Mouse (Mus musculus) urinary bladder, adult 18-20 months (tissue): ENCODE results near the gene Fam43a.

ENCODE experiments used
- DNase-seq, 2 experiments: peaks; one replicate each; pipeline ENCODE4 v3.0.0; 2022; ENCODE audit warnings: low spot score in 2 of 2, mixed read lengths in 2 of 2

Fam43a gene

DNA sequence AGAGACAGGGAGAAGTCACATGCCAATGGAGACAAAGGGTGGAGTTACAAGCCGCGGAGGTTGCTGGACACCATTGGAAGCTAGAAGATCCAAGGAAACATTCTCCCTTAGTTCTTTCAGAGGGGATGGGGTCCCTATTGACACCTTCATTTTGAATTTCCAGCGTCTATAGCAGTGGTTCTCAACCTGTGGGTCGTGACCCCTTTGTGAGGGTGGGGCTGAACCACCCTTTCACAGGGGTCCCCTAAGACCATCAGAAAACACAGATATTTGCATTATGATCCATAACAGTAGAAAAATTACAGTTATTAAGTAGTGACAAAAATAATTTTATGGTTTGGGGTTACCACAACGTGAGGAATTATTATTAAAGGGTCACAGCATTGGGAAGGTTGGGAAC, 30.0 kb downstream of the Fam43a start:
- no peak for DNase-seq

DNA sequence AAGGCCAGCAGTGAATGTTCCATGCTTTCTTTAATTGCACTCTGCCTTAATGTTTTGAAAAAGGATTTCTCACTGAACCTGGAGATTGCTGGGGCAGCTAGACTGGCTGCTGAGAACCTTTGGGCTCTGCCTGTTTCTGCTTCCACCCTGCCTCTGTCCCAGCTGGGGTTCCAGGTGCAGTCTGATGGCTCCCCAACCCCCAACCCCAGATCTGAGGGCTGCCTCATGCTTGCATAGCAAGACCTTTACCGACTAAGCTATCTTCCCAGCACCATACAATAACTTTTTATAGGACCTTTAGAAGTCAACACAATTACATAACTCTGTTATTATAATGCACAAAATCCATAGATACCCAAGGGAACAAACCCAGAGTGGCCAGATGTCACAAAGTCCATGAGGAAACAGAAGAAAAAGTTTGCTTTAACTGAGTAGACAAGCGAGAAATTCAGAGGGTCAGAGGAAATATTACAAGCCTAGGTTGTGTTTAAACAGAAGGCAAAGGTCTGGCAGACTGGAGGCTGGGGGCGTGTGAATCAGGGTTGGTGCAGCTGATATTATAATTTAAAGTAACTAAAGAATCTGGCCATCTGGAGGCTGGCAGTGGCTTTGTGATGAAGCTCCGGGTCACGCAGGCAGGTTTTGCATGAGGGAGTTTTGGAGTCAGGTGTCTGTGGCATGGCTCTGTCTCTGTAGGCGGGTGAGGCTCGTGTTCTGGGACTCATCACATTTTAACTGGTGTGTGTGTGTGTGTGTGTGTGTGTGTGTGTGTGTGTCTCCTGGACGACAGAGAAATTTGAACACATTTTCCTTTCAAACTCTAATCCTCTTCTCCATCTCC, 34.6 kb downstream of the Fam43a start:
- DNase-seq: no peak

DNA sequence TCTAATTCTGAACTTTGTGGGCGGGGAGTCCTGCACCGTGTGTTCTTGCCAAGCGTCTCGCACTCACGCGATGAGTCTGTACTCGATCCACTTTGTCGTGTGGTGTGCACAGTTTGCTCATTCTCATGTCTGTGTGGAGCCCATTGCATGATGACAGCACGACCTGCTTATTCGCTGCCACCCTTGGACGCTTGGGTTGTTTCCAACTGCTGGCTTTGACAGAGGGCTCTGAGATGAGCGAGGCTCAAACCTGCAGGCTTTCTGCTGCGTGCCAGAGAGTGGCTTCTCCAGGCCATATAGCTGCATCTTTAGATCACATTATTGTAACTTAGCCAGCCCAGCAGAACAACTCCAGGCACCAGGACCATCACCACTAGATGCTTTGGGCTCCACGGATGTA, 39.1 kb downstream of the Fam43a start:
- DNase-seq: no peak

DNA sequence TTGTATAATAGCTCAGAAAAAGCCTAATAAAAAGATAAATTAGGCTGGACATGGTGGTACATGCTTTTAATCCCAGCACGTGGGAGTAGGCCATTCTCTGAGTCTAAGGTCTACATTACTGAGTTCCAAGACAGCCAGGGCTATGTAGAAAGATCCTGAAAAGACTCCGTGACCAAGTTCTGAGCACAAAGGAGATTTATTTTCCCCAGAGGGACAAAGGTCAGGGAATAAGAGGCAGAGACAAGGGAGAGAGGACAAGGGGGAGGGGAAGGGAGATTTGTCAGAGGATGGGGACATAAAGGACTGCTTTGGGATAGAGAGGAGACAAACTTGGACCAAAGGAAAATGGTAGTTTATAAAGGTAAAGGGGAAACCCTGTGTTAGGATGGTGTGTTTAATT, 41.1 kb downstream of the Fam43a start:
- DNase-seq: no peak

DNA sequence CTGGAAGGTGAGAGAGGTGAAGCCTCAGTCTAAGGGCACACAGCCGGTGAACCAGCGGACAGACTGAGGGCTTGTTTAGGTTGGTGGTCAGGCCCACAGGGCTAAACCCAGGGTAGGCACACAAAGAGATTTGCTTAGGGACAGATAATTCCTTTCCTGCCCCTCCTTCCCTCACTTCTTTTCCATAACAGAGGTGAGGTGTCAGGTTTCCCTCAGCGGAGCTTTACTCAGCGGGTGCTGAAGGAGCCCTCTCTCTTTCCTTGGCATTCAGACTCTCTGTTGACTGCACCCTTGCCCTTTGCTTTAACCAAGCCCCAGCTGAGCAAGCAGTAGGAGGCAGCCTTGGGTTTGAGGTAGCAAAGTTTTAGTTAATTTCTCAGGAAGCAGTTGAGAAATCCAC, 41.9 kb downstream of the Fam43a start:
- DNase-seq: no peak

DNA sequence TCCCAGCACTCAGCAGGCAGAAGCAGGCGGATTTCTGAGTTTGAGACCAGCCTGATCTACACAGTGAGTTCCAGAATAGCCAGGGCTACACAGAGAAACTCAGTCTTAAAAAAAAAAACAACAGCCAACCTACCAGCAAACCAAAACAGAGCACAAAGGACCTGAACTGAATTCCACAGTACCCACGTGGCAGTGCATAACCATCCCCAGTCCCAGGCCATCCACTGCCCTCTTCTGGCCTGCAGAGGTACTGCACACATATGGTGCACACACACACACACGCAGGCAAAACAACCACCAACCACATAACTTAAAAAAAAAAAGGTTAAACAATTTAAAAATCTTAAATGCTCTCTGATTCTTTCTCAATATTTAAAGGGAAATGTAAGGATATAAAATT, 42.7 kb downstream of the Fam43a start:
- no peak for DNase-seq

DNA sequence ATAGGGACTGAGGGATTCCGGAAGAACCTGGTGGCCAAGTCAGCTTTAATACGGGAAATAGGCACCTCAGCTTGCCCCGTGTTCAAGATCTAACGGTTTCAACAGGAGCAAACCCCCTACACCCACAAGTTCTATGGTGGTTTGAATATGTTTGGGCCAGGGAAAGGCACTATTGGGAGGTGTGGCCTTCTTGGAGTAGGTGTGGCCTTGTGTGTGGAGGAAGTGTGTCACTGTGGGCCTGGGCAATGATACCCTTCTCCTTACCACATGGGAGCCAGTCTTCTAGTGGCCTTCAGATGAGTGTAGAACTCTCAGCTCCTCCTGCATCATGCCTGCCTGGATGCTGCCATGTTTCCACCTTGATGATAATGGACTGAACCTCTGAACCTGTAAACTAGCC, 45.5 kb downstream of the Fam43a start:
- DNase-seq: no peak

DNA sequence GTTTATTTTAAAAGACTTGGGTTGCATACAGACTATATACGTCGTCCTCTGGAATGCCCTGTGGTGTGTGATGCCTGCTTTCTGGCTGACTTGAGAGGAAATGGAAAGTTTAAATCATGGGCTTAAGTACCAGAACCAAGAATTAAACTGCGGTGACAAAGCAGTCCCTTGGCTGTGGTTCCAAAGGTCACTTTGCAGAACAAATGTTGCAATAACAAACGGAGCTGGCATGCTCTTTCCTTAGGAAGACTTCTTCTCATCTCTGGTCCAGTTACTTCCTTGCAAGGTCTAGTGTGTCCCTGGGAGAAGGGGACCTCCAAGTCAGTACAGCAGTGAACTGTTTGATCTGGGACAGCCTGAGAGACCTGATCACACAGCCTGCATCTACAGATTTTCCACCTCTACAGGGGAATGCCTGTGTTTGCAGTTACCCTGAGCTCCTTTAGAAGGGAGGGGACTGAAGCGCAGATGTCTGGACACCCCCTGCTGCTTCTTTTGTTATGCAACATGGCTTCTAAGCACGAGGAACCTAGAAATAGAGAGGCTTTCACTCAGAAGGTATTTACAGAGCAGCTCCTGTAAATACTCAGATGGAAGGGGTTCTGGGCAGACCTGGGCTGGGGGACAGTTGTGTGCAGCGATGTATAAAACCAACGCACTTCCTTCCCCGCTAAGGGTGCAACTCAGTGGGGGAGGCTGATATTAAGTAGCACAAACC, 46.5 kb downstream of the Fam43a start:
- DNase-seq: no peak

DNA sequence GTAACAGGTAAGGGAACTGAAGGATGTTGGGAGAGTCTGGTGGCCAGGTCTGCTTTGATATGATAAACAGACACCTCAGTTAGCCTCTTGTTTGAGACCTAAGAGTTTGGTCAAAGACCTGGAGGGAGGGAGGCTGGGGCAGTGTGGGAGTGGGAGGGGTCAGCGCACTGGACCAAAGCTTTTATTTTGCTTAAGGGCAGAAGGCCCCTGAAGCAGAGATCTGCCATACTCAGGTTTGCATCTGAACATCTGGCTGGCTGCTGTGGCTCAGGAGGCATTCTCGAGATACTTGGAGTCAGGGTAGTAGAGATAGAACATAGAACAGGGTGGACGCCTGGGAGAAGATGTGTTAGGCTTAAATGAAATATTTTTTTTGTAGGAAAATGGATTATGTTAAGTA, 47.3 kb downstream of the Fam43a start:
- no peak for DNase-seq

DNA sequence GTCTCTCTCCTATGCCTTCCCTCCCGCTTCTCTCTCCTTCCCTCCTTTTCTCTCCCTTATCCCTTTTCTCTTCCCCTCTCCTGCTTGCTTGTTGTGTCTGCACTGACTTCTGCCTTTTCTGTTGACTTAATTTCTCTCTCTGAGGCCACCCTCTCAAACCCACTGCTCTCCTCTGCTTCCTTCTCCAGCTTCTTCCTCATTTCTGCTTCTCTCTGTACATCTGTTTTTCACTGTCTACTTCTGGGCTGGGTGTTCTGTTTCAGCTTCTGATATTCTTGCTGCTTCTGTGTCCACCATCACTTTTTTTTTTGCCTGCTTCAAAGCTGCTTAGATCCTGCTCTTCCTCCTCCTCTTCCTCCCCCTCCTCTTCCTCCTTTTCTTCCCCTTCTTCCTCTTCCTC, 51.8 kb downstream of the Fam43a start:
- no peak for DNase-seq
